Mouse (Mus musculus): ENCODE results near the gene Hist1h2bc.
"Not testable (repeated sequence)": the region's sequence is repeated elsewhere in the genome, so short reads cannot be mapped to it uniquely, and the experiment has no call there.

The Hist1h2bc gene

DNA sequence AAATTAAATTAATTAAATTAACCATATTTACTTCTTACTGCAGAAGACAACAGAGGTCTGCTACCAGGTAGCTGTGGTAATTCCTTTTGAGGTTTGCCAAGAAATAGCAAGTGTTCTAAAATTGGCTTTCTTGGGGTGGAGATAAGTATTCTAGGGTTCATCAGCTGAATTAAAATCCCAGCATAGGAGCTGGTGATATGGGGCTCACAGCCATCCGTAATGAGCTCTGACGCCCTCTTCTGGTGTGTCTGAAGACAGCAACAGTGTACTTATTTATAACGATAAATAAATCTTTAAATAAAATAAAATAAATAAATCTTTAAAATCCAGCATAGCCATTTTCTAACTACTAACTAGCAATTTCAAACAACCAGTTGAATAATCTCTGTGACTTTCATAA lies 15.8 kb downstream of the Hist1h2bc start:
- no peak for DNase-seq (ENCODE audit: low spot score)

DNA sequence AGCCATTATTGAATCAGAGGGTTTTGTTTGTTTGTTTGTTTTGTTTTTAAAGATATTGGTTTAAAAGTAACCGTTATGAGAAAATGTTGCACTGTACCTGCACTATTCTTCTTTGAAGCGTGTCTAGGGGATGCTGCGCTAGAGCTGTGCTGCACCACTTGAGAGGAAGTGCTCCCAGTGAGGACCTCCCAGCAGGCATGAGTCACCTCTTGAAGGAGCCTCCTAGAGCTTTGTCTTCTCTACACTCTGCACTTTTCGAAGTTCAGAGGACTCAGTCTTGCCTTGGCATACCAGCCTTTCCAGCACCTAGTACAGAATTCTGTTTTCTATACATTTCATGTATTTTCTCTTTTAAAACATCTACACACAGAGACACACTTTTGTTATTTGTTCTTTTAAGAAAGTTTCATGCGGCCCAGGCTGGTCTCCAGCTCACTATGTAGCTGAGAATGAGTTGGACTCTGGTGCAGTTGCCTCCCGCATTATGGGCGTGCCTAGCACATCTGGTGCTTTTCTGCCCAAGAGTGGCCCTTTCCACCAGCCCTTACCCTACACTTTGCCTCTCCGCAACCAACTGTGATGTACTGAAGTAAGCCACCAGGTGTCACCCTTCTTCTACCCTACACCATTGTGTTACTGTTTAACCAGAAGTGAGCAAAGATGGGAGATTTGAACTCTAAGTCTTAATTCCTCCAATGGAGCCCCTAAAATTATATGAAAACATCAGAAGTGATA lies 17.0 kb downstream of the Hist1h2bc start:
- peak; percentile 81 for DNase-seq (ENCODE audit: low spot score)

DNA sequence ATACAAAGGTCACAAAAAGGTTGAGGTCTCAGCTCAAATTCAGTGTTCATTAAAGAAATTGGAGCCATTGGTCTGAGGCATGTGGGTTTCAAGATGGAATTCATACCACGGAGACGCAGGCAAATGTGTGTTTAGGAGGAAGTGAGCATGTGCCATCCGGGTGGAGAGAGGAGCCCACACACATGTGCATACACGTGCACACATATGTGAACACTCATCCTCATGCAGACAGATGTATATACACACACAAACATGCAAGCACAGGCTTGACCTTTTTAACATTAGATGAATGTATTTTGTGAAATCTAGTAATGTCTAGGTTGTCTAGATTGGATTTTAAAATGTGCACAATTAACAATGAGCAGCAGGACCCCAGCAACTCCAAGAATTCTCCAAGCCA lies 18.2 kb downstream of the Hist1h2bc start:
- no peak for DNase-seq (ENCODE audit: low spot score)

DNA sequence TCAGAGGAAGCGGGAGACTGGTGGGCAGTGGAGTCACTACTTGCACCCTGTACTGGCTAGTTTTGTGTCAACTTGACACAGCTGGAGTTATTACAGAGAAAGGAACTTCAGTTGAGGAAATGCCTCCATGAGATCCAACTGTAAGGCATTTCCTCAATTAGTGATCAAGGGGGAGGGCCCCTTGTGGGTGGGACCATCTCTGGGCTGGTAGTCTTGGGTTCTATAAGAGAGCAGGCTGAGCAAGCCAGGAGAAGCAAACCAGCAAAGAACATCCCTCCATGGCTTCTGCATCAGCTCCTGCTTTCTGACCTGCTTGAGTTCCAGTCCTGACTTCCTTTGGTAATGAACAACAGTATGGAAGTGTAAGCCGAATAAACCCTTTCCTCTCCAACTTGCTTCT lies 18.8 kb downstream of the Hist1h2bc start:
- DNase-seq (ENCODE audit: low spot score), result not testable (repeated sequence)

DNA sequence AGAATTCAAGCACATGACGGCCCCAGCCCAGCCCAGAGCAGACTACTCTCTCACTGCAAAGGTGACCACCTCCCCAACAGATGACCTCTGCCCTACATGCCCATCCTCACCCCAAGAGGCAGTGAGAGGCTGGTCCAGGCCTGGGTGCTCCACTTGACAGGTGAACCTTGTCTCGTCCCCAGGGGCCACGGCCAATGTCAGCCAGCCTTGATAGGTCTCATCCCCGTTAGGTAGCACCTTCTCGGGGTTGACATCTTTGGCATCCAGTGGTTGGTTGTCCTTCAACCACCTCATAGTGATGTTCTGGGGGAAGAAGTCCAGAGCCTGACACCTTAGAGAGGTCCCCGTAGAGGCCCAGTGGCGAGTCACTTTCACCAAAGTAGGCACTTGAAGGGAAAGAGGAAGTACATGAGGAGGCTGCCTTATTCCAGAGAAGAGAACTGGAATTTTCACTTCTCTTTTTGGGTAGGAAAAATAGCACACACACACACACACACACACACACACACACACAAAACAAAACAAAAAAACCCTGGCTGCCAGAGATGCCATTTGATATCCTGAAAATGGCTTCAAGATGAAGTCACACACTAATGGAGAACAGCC lies 21.9 kb downstream of the Hist1h2bc start:
- no peak for DNase-seq (ENCODE audit: low spot score)

DNA sequence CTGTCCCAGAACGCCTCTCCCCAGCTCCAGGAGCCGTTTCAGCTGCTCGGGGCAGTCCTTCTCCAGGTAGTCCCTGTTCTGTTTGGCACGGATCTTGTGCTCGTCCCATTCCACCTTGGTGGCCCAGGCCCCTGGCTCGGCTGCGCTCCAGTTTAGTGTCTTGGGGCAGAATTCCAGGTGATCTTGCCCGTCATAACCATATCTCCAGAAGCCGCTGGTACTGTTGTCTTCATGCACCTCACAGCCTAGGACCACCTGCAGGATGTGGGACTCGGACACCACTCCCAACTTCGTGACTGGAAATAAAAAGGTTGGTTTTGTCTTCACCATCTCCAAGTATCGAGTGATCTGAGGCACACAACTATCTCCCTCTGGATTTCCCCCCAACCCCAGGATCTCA lies 22.8 kb downstream of the Hist1h2bc start:
- no peak for DNase-seq (ENCODE audit: low spot score)

DNA sequence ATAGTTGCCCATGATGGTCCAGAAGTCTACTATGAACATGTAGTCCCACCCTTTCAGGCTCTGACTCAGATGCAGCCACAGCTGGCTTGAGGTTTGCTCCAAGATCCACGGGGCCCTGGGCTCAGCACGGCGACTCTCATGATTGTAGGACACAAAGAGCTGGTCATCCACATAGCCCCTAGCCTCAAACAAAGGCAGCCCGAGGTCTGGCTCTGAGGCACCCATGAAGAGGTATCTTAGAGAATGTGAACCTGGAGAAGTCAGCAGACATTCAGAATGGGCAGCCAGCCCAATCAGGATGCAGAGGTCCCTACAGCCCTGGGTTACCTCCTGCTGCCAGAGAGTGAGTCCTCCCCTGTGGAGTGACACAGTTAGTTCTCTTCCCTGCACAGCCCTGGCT lies 24.0 kb downstream of the Hist1h2bc start:
- no peak for DNase-seq (ENCODE audit: low spot score)

DNA sequence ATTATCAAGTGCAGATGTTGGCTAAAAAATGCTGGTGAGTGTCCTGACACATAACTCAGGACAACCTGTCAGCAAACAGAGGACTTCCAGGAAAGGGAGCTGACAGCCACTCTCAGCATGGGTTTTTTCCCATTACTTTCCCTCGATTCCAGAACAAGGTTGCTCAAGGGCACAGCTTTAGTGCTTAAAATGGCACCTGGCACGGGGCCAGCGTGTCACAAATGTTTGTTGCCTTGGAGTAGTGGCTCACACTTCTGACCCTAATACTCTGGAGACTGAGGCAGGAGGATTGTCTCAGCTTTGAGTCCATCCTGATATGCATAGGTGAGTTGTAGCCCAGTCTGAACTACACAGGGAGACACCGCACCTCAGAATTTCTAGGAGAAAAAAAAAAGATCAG lies 24.7 kb downstream of the Hist1h2bc start:
- DNase-seq (ENCODE audit: low spot score), result no peak

DNA sequence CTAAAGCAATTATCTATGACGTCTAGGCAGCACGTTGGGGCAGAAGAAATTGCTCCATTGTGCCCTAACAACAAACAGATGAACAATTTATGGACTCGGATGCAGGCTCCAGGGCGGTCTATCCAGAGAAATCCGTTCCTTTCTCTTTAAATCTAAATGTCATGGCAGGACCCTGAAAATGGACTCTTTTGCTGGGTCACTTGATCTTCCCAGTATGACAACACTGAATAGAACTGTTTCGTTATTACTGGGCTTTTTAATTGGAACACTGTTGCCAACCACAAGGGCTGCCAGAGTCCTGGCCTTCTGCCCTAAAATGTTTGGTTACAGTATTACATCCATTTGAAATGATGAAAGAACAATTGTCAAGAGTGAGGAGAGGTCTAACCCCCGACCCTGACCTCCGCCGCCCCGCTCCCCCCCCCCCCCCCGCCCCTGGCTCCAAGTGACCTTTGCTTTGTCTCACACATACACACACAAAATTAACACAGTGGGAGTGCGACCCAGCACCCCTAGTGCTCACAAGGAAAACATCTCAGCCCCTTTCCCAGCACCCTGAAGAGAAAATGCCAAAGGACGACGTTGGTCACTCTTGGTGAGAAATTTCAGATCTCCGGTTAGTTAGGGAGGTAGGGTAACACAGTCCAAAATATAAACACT lies 25.8 kb downstream of the Hist1h2bc start:
- DNase-seq (ENCODE audit: low spot score), result peak; percentile 44

DNA sequence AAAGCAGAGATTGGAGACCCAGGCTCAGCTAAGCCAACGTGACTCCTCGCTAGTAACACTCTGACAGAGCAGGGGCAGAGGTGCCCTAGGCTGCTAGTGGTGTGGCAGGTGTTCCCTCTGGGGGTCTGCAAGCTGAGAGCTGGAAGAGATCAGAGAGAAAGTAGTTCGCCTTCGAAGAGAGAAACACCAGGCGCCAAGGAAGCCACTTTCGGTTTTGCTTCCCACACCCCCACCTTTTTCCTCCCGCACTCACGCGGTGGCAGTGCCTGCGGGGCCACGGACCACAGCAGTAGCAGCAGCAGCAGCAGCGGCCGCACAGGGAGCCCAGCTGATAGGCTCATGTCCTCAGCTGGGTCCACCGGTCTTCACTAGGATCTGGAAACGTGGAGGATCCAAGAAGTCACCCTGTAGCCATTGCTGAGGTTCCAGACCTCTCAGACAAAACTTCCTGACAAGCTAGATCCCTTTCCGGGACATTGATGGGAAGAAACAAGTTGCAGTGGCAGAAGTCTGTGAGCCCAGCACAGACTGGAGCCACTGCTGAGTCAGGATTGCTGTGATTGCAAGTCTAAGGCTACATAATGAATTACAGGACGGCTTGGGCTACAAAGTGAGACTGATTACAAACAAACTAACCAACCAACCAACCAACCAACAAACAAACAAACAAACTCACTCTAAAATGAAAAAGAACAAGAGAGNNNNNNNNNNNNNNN lies 26.5 kb downstream of the Hist1h2bc start, which contains the start of gene Hfe:
Gene Hfe (minus strand): TSS at position 481 of the 716 bp plus-strand sequence.
- peak; percentile 76 for DNase-seq (ENCODE audit: low spot score)

DNA sequence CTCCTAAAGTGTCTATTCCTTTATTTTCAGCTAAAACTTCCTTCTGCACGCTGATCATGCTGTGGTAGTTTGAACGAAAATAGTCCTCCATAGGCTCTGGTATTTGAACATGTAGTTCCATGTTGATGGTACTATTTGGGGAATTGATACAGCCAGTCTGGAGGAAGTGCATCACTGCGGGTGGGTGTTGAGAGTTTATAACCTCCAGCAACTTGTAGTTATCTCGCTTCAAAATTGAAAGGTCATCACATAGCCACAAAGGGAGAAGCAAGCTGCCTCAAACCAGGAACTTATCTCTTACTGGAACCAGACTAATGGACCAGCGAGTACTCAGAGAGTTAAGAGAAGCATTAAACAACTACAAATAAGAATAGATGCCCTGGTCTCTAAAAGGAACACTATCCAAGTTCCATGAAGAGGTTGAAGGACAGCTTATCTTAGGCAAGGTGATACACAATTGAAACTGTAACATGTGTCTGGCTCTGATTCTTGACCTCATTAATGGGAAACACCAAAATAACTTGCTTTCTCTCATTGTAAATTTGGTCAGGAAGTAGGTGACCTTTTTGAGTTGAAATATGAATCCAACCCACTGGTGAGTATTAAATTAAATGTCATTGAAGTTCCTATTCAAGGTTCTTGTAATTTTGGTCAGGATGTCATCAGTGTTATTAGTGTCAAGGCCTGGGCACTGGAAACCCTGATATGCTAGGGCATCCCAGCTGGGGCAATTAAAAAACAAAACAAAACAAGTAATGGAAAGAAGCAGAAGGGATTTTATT lies 32.5 kb downstream of the Hist1h2bc start:
- no peak for DNase-seq (ENCODE audit: low spot score)

DNA sequence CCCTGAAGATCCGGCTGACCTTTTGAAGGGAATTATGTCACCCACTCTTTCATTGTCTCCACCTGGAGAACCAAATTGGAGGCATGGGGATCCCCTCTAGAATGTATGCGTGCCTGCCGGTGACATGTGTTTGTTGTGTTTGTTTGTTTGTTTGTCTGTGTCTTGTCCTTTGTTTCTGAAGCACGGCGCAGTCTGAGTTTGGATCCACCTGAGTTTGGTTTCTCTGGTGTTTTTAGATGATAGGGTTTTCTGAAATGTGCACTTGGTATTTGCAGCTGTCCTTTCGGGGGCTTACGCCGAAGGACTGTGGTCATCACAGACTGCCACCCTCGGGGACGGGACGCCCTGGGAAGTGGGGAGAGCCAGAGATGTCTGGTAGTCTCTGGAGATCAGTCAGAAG lies 33.2 kb downstream of the Hist1h2bc start:
- no peak for DNase-seq (ENCODE audit: low spot score)

DNA sequence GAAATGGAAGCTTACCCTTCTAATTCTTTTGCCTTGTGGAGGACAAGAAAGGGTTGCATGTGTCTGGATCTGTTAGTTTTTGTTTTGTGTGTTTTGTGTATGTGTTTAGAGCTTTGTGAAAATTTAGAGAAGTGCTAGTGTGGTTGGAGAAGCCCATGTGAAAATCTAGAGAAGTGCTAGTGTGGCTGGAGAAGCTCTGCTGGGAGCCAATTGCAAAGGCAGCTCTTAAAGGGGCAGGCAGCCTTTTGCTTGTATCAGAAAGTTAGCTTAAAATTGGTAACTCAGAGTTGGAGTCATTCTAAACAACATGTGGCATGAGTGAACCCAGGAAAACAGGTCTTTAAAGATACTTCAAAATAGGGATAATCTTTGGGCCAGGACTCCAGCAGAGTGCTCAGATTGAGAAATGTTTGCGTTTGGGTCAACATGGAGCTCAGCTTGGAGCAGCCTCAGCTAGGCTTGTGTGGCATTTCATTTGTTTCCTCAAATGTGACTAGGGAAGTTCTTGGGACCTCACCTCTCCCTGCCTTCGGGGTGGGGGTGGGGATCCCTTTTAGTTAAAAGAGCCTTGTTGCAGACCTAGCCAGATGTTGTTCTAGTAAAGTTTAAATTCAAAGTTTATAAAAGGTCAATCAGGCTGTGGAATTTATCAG lies 33.7 kb downstream of the Hist1h2bc start:
- not testable (repeated sequence) for DNase-seq (ENCODE audit: low spot score)

DNA sequence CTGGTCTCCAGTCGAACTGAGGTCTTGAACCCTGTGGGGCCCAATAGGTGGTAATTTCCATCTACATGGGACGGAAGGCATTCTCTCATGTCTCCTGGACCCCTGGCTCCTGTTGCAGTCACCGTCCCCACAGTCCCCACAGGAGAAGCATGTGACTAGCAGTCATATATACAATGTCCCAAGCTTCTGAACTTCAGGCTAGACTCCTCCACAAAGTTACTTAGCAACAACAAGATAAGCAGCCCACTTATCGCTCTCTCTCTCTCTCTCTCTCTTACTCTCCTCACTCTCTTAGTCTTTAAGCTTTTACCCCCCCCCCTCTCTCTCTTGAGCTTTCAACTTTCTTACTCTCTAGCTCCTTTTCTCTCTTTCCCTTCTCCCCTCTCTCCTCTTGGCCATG lies 40.2 kb downstream of the Hist1h2bc start:
- no peak for DNase-seq (ENCODE audit: low spot score)

DNA sequence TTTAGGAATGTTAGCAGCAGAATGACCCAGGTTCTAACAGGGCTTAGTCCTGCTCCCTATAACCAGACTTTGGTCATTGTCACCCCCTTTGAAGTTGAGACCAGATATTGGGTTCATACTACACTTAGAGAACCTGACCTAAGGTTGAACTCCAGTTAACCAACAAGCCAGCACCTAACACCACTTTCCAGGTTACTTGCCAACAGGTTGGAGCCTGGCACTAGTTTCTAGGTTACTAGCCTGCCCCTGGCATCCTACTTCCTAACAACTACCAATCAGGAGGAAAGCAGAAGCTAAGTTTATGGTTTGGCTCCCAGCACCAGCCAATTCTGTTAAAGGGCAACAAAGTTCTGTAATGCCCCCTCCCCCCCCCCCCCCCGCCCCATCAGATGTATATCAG lies 41.2 kb downstream of the Hist1h2bc start:
- no peak for DNase-seq (ENCODE audit: low spot score)

DNA sequence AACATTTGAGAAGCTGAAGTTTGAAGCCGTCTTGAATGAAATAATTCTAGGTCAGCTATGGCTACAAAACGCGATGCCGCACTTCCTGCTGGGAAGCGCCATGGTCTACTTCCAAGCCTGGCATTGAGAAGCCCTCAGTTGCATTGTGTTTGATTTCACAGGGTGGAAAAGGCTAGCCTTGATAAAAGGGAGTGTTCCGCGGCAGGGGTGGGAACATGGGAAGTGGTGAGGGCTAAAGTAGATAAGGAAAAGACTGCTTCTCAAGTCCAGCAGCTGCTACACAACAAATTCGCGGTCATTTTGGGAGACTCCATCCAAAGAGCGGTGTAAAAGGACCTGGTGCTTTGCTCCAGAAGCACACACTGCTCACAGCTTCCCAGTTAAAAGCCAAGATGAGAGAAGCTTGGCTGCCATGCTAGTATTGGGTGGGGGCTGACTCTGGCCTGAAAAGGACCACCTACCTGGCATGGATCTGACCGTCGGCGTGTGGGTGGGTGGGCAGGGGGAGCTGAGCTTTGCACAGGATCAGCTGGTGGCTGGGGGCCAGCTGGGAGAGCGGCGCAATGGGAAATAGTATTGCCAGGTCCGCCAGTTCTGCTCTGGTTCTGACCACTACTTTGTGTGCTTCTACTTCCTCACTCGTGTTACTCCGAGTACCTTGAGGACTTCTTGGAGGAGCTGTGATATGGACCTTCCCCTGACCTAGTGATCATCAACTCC lies 44.6 kb downstream of the Hist1h2bc start:
- no peak for DNase-seq (ENCODE audit: low spot score)

DNA sequence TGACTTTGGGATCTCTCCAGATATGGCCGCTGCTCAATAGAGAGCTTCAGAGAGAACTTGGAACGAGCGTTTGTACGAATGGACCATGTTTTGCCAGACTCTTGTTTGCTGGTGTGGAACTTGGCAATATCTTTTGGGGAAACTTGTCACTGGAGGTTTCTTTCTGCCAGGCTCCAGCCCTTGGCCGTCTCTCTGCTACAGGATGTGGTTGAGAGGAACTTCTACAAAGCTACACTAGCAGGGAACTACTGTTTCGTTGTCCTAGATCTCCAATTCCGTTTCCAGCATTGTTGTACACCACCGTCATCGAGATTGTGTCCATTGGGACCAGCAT lies 45.2 kb downstream of the Hist1h2bc start:
- DNase-seq (ENCODE audit: low spot score), result no peak

DNA sequence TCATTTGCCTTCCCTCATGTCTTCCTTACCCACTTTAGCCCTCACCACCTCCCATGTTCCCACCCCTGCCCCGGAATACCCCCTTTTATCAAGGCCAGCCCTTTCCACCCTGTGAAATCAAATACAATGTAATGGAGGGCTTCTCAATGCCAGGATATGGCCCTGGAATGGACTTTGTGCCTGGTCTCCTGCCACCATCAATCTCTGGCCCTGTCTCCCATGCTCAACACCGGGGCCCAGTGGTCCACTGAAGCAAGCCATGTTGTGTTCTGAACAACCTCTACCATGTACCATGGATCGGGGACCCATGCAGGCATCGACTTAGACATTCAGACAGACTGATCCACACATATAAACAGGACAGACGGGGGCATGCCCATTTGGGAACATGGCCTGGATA lies 45.7 kb downstream of the Hist1h2bc start:
- DNase-seq (ENCODE audit: low spot score), result no peak

DNA sequence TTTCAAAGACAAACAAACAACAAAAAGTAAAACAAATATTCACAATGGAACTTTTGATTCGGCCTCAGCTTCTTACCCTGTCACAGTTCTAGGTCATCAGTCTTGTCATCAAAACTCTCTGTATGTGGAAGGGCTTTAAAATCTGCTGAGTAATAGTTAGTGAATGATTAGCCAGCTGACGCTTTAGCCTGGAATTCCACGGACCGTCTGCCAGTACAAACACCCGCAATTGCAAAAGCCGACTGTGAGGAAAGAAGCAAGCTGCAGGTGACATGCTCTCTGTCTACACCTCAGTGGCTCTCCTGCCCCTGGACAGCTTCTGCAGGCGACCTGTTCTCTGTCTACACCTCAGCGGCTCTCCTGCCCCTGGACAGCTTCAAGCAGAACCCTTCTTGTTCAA lies 46.5 kb downstream of the Hist1h2bc start:
- no peak for DNase-seq (ENCODE audit: low spot score)

DNA sequence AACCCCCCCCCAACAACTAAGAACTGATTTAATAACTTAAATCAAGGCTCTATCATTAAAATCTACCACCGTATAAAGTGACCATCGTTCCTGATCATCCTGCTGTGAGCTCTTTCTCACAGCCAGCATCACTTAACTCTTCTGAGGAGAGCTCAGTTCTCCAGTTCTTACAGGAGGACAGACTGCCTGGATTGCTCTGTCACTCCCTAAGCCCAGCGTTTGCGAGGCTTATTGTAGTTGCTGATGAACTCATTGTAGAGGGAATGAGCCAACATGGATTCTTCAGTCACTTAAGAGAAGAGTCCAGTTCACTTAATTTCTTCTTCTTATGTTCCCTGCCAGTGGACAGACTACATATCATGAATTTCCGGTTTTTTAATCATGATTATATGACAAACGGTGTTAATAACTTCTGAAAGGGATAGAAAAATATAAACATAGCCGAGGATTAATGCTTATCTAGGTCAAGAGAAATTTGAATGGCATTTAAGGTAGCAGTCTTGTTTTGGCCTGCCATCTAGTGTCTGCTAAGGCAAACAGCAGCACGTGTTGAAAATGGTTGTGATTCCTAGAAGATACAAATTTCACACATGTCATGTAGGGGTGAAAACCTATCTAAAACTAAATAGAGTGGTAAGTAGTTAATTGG lies 48.3 kb downstream of the Hist1h2bc start:
- DNase-seq (ENCODE audit: low spot score), result peak; percentile 52

Data from MN1 (cell line).